Mouse (Mus musculus) embryo, embryonic 9.5 days (tissue): ENCODE results near the gene Lin28a.
"Not testable (repeated sequence)": the region's sequence is repeated elsewhere in the genome, so short reads cannot be mapped to it uniquely, and the experiment has no call there.

Experiments
- DNase-seq: peaks from one replicate; pipeline ENCODE4 v3.0.0-alpha.2; 2017; ENCODE audit errors: extremely low spot score

Lin28a gene

GRCm38 (mm10) chr4:134019210-134019609 is 569 bp upstream of the Lin28a start:
- DNase-seq: peak; percentile 95

- DNase-seq: peak; percentile 67
Measured at GRCm38 (mm10) chr4:134018038-134018778, 433 bp downstream of the Lin28a start.

GRCm38 (mm10) chr4:134017201-134017865 is 1.3 kb downstream of the Lin28a start:
- DNase-seq: peak; percentile 80

- peak; percentile 88 for DNase-seq
Measured at GRCm38 (mm10) chr4:134016767-134017166, 1.9 kb downstream of the Lin28a start.

- DNase-seq: no peak
Measured at GRCm38 (mm10) chr4:134016208-134016607, 2.4 kb downstream of the Lin28a start.

- peak; percentile 56 for DNase-seq
Measured at GRCm38 (mm10) chr4:134012858-134013528, 5.6 kb downstream of the Lin28a start.

GRCm38 (mm10) chr4:134011450-134012414 is 6.9 kb downstream of the Lin28a start:
- peak; percentile 89 for DNase-seq

- DNase-seq: no peak
Measured at GRCm38 (mm10) chr4:134009709-134010108, 8.9 kb downstream of the Lin28a start.

- DNase-seq: no peak
Measured at GRCm38 (mm10) chr4:134006845-134007244, 11.8 kb downstream of the Lin28a start.

- no peak for DNase-seq
Measured at GRCm38 (mm10) chr4:134005581-134006358, 12.9 kb downstream of the Lin28a start.

GRCm38 (mm10) chr4:134002903-134003302 is 15.7 kb downstream of the Lin28a start:
- no peak for DNase-seq

- no peak for DNase-seq
Measured at GRCm38 (mm10) chr4:134002246-134002645, 16.4 kb downstream of the Lin28a start.

GRCm38 (mm10) chr4:134001710-134002109 is 16.9 kb downstream of the Lin28a start:
- DNase-seq: no peak

GRCm38 (mm10) chr4:134000466-134001438 is 17.9 kb downstream of the Lin28a start, which contains the start of gene Dhdds:
Gene Dhdds, minus strand, starts transcription at chr4:134000918.
- DNase-seq: peak; percentile 99

- DNase-seq: no peak
Measured at GRCm38 (mm10) chr4:133994697-133995096, 23.9 kb downstream of the Lin28a start.

- no peak for DNase-seq
Measured at GRCm38 (mm10) chr4:133991087-133991660, 27.5 kb downstream of the Lin28a start.

GRCm38 (mm10) chr4:133990035-133990434 is 28.6 kb downstream of the Lin28a start:
- no peak for DNase-seq

GRCm38 (mm10) chr4:133988289-133988688 is 30.4 kb downstream of the Lin28a start:
- DNase-seq: not testable (repeated sequence)

- DNase-seq: no peak
Measured at GRCm38 (mm10) chr4:133982936-133983335, 35.7 kb downstream of the Lin28a start.
